Mouse (Mus musculus) inflammation-experienced regulatory T-cells, adult 6 months (primary cell): ENCODE measurements around the gene She. TPM values are rescaled to one million over a fixed set of nuclear protein-coding genes. Genes with fewer than 3 reads are reported as not detected.

Experiments used
- ATAC-seq: one replicate; pipeline ENCODE4 v1.8.0; 2017
- polyA plus RNA-seq, 3 experiments: library from polyadenylated mRNA; unstranded; fragments of 100-300 nt; shearing (Covaris generic); gene quantifications; one replicate each; pipeline ENCODE4 v1.2.1; 2017

She gene
- polyA plus RNA-seq, 3 experiments from 2014 or later = 3.3 to 10.1 (median 9.1) TPM

- ATAC-seq = peak; percentile 83
These were observed 32.7 kb downstream of the She start for GRCm38 (mm10) chr3:89863716-89864509.

GRCm38 (mm10) chr3:89865020-89865419, 33.9 kb downstream of the She start:
- no peak for ATAC-seq

- no peak for ATAC-seq
These were observed 34.6 kb downstream of the She start for GRCm38 (mm10) chr3:89865764-89866163.

GRCm38 (mm10) chr3:89867651-89868050, 36.5 kb downstream of the She start:
- ATAC-seq = no peak

- ATAC-seq = no peak
These were observed 37.2 kb downstream of the She start for GRCm38 (mm10) chr3:89868357-89868756.

- no peak for ATAC-seq
These were observed 37.8 kb downstream of the She start for GRCm38 (mm10) chr3:89868956-89869355.

- ATAC-seq = peak; percentile 10
These were observed 38.4 kb downstream of the She start for GRCm38 (mm10) chr3:89869556-89869955.

GRCm38 (mm10) chr3:89870472-89871271, 39.5 kb downstream of the She start:
- ATAC-seq = peak; percentile 18

GRCm38 (mm10) chr3:89871339-89871914, 40.3 kb downstream of the She start:
- no peak for ATAC-seq

GRCm38 (mm10) chr3:89872209-89872608, 41.0 kb downstream of the She start:
- ATAC-seq = peak; percentile 90

GRCm38 (mm10) chr3:89872684-89873083, 41.5 kb downstream of the She start:
- no peak for ATAC-seq

- ATAC-seq = no peak
These were observed 42.9 kb downstream of the She start for GRCm38 (mm10) chr3:89874076-89874475.

- ATAC-seq = no peak
These were observed 43.9 kb downstream of the She start for GRCm38 (mm10) chr3:89875021-89875420.

- no peak for ATAC-seq
These were observed 44.6 kb downstream of the She start for GRCm38 (mm10) chr3:89875781-89876180.

- peak; percentile 17 for ATAC-seq
These were observed 45.3 kb downstream of the She start for GRCm38 (mm10) chr3:89876469-89876868.

GRCm38 (mm10) chr3:89877129-89877528, 46.0 kb downstream of the She start:
- ATAC-seq = no peak

- no peak for ATAC-seq
These were observed 47.3 kb downstream of the She start for GRCm38 (mm10) chr3:89878456-89878855.

GRCm38 (mm10) chr3:89879326-89879725, 48.2 kb downstream of the She start:
- no peak for ATAC-seq

GRCm38 (mm10) chr3:89880036-89880851, 49.1 kb downstream of the She start:
- ATAC-seq = peak; percentile 19

GRCm38 (mm10) chr3:89882556-89883181, 51.5 kb downstream of the She start:
- ATAC-seq = no peak

- no peak for ATAC-seq
These were observed 52.4 kb downstream of the She start for GRCm38 (mm10) chr3:89883582-89884041.

- ATAC-seq = no peak
These were observed 54.6 kb downstream of the She start for GRCm38 (mm10) chr3:89885766-89886165.
